Mouse (Mus musculus): ENCODE measurements around the gene Krt2. TPM values are rescaled to one million over a fixed set of nuclear protein-coding genes. Genes with fewer than 3 reads are reported as not detected.

Gene Krt2
- total RNA-seq, 2 experiments from 2014 or later = 0.16 to 0.34 TPM

- intact Hi-C loops (cut with DNase I) = no loop called here
- no peak for DNase-seq (ENCODE audit: extremely low spot score in 1 of 2, low spot score in 2 of 2)
Observed at GRCm38 (mm10) chr15:101786360-101786759, 31.6 kb downstream of the Krt2 start, which contains the start of gene Krt72. TSS of gene Krt72 (minus strand) at chr15:101786460.

- intact Hi-C loops (cut with DNase I) = loop anchor here (5.0 to 10.0 kb wide), 2 partner anchors 291 to 436 kb away; no protein-coding TSS in a partner anchor
- no peak for DNase-seq (ENCODE audit: extremely low spot score in 1 of 2, low spot score in 2 of 2)
Observed at GRCm38 (mm10) chr15:101773420-101773819, 44.5 kb downstream of the Krt2 start.

GRCm38 (mm10) chr15:101772711-101773081, 45.3 kb downstream of the Krt2 start:
- peak; percentile 80 to 89 for DNase-seq (ENCODE audit: extremely low spot score in 1 of 2, low spot score in 2 of 2)
- intact Hi-C loops (cut with DNase I) = loop anchor here (1.0 to 10.0 kb wide), 3 partner anchors 201 to 435 kb away; no protein-coding TSS in a partner anchor

- DNase-seq (ENCODE audit: extremely low spot score in 1 of 2, low spot score in 2 of 2) = peak in 1 of 2 experiments; percentile 48
- intact Hi-C loops (cut with DNase I) = loop anchor here (1.0 to 10.0 kb wide), 3 partner anchors 201 to 435 kb away; no protein-coding TSS in a partner anchor
Observed at GRCm38 (mm10) chr15:101772080-101772710, 45.8 kb downstream of the Krt2 start.

GRCm38 (mm10) chr15:101770226-101770625, 47.7 kb downstream of the Krt2 start:
- no peak for DNase-seq (ENCODE audit: extremely low spot score in 1 of 2, low spot score in 2 of 2)
- intact Hi-C loops (cut with DNase I) = loop anchor here (2.0 to 10.0 kb wide), 3 partner anchors 251 to 433 kb away; no protein-coding TSS in a partner anchor

Other genes starting within 250 kb of the Krt2 start
- not detected for gene Krt75, start 244.3 kb downstream of the Krt2 start, total RNA-seq (2021)
- gene Gm5414, start 190.0 kb downstream of the Krt2 start, total RNA-seq (2021) = not detected
- not detected for gene Gm5478, start 170.8 kb downstream of the Krt2 start, total RNA-seq (2021)
- not detected for gene Krt6b, start 137.9 kb downstream of the Krt2 start, total RNA-seq (2021)
- not detected for gene Krt6a, start 123.9 kb downstream of the Krt2 start, total RNA-seq (2021)
- not detected for gene Krt5, start 105.3 kb downstream of the Krt2 start, total RNA-seq (2021)
- gene Krt71, start 75.1 kb downstream of the Krt2 start, total RNA-seq (2021) = not detected
- not detected for gene Krt72, start 31.7 kb downstream of the Krt2 start, total RNA-seq (2021)
- gene Krt73, start 15.8 kb downstream of the Krt2 start, total RNA-seq (2021) = 1 to 10 TPM; 1.0 to 1.6 TPM
- 1 to 10 TPM; 4.4 to 4.5 TPM for gene Krt1, start 32.6 kb upstream of the Krt2 start, total RNA-seq (2021)
- 10 to 100 TPM; 13.1 to 17.9 TPM for gene Krt77, start 51.5 kb upstream of the Krt2 start, total RNA-seq (2021)
- not detected for gene Krt76, start 74.8 kb upstream of the Krt2 start, total RNA-seq (2021)
- gene Krt4, start 106.6 kb upstream of the Krt2 start, total RNA-seq (2021) = not detected
- gene Krt79, start 122.2 kb upstream of the Krt2 start, total RNA-seq (2021) = not detected
- gene Krt78, start 136.1 kb upstream of the Krt2 start, total RNA-seq (2021) = under 1 TPM in 1 of 2 experiments, not detected in 1; 0.09 TPM
- not detected for gene Krt8, start 186.3 kb upstream of the Krt2 start, total RNA-seq (2021)
- under 1 TPM in 1 of 2 experiments, not detected in 1; 0.77 TPM for gene Krt18, start 210.0 kb upstream of the Krt2 start, total RNA-seq (2021)

Measured in left cerebral cortex, postnatal 10 days (tissue).